Comparison of ENCODE assay signal across 16 mouse cellular contexts in genomic region chr15:36974614-36975255, GRCm38 (mm10). TPM values are rescaled to one million over a fixed set of nuclear protein-coding genes. Genes with fewer than 3 reads are reported as not detected.
A peak's percentile ranks its signal among the peaks of the same experiment; 100 is the strongest.
DNase-seq lines count a peak whose midpoint lies in the region; ATAC-seq and TF ChIP-seq lines count a peak whose summit lies in the region.
"Had no signal": no experiment of that assay in that cellular context is flagged by ENCODE, and none has a peak within 500 bp of the region (broad histone marks: within the 10 kb centered on the region; RNA-seq: fewer than 3 reads in every experiment).

No protein-coding gene starts in this region.

- no peak for DNase-seq in heart, adult 11 months
- no peak for DNase-seq in liver, embryonic 14.5 days (ENCODE audit: low read depth in 3 of 3, low spot score in 3 of 3)
- DNase-seq in frontal cortex, postnatal 36 days (ENCODE audit: low spot score in 2 of 2): no peak
- no peak for DNase-seq in gastrocnemius, postnatal 36 days
- DNase-seq: cerebellum, postnatal 25 days; kidney, postnatal 10 days; left cerebral cortex, postnatal 4 days; lung, postnatal 10 days; right cerebral cortex, adult 18-20 months; thymus, postnatal 4 days had no signal

- ATAC-seq in heart, embryonic 11.5 days (replicated peaks; ENCODE audit: insufficient number of reproducible peaks, low FRiP score, low TSS enrichment): no peak
- no peak for ATAC-seq in megakaryocyte, adult 5-6 weeks (ENCODE audit: poor library complexity, severe bottlenecking)
- ATAC-seq in liver, embryonic 14.5 days (ENCODE audit: insufficient read depth): peak; percentile 39; the same call in 1 of the 2 replicates
- no peak for ATAC-seq in midbrain, embryonic 13.5 days
- ATAC-seq: activated CD4-positive, CD25-positive, alpha-beta regulatory T cell, adult 4 months had no signal

- peak overlapping the region; percentile 51; the same call in 1 of the 2 replicates for H3K27ac ChIP-seq in heart, embryonic 11.5 days (ENCODE audit: low read depth, low read length)
- no peak overlapping the region for H3K27ac ChIP-seq in liver, embryonic 14.5 days
- no peak overlapping the region for H3K27ac ChIP-seq in midbrain, embryonic 13.5 days
- H3K27ac ChIP-seq: embryonic facial prominence, embryonic 13.5 days had no signal

- TF ChIP-seq EP300 in liver, embryonic 14.5 days (IDR thresholded peaks at IDR 0.05; ENCODE audit: low read depth): no peak

- no peaks in the 10 kb centered on the region for H3K27me3 ChIP-seq in heart, embryonic 11.5 days (ENCODE audit: control insufficient read depth, insufficient read depth, low read length)
- peaks cover 2% of the 10 kb centered on the region for H3K27me3 ChIP-seq in megakaryocyte, embryonic 14.5 days (replicated peaks)
- H3K27me3 ChIP-seq in liver, embryonic 14.5 days (ENCODE audit: control insufficient read depth, insufficient read depth, low read length): no peaks in the 10 kb centered on the region
- no peaks in the 10 kb centered on the region for H3K27me3 ChIP-seq in midbrain, embryonic 13.5 days
- H3K27me3 ChIP-seq: embryonic facial prominence, embryonic 13.5 days had no signal

- intact Hi-C loops in gastrocnemius, postnatal 36 days (cut with DNase I): no loop called here

- no peaks in the 10 kb centered on the region for H3K9me3 ChIP-seq in heart, embryonic 11.5 days (replicated peaks; ENCODE audit: control insufficient read depth, low read length)
- H3K9me3 ChIP-seq in megakaryocyte, embryonic 14.5 days: peaks cover 19% of the 10 kb centered on the region
- no peaks in the 10 kb centered on the region for H3K9me3 ChIP-seq in liver, embryonic 14.5 days (ENCODE audit: control insufficient read depth, low read length)
- no peaks in the 10 kb centered on the region for H3K9me3 ChIP-seq in midbrain, embryonic 13.5 days
- H3K9me3 ChIP-seq: embryonic facial prominence, embryonic 13.5 days had no signal

- TF ChIP-seq CTCF in liver, embryonic 14.5 days (IDR thresholded peaks at IDR 0.05; ENCODE audit: low read depth): no peak

- 49% methylated on average over 6 of the region's 6 CpGs for WGBS in heart, embryonic 11.5 days (ENCODE audit: insufficient replicate concordance)
- WGBS in liver, embryonic 14.5 days (ENCODE audit: insufficient replicate concordance): 15% methylated on average over 6 of the region's 6 CpGs
- whole genome bisulfite sequencing in midbrain, embryonic 13.5 days: 70% methylated on average over 6 of the region's 6 CpGs

- no peaks in the 10 kb centered on the region for H3K36me3 ChIP-seq in heart, embryonic 11.5 days (ENCODE audit: control insufficient read depth, insufficient read depth, low read length)
- peaks cover 3% of the 10 kb centered on the region for H3K36me3 ChIP-seq in megakaryocyte, embryonic 14.5 days (replicated peaks; ENCODE audit: low read length)
- no peaks in the 10 kb centered on the region for H3K36me3 ChIP-seq in liver, embryonic 14.5 days (replicated peaks; ENCODE audit: control insufficient read depth, insufficient read depth, low read depth)
- H3K36me3 ChIP-seq in midbrain, embryonic 13.5 days: no peaks in the 10 kb centered on the region
- H3K36me3 ChIP-seq: embryonic facial prominence, embryonic 13.5 days had no signal

- H3K4me2 ChIP-seq in heart, embryonic 11.5 days: no peak overlapping the region
- no peak overlapping the region for H3K4me2 ChIP-seq in liver, embryonic 14.5 days (ENCODE audit: low read depth)
- H3K4me2 ChIP-seq in midbrain, embryonic 13.5 days (replicated peaks): no peak overlapping the region
- H3K4me2 ChIP-seq: embryonic facial prominence, embryonic 13.5 days had no signal

- no peak overlapping the region for H3K4me3 ChIP-seq in heart, embryonic 11.5 days (ENCODE audit: low read depth, low read length)
- H3K4me3 ChIP-seq in megakaryocyte, embryonic 14.5 days (replicated peaks): peak overlapping the region; percentile 72
- H3K4me3 ChIP-seq in liver, embryonic 14.5 days (ENCODE audit: insufficient read depth in 1 of 2, low read depth in 2 of 2, low read length in 2 of 2): no peak overlapping the region
- no peak overlapping the region for H3K4me3 ChIP-seq in midbrain, embryonic 13.5 days (replicated peaks)
- H3K4me3 ChIP-seq: embryonic facial prominence, embryonic 13.5 days had no signal

- no peak overlapping the region for H3K9ac ChIP-seq in heart, embryonic 11.5 days (ENCODE audit: low read depth, low read length)
- H3K9ac ChIP-seq in liver, embryonic 14.5 days (replicated peaks): no peak overlapping the region
- no peak overlapping the region for H3K9ac ChIP-seq in midbrain, embryonic 13.5 days (replicated peaks)
- H3K9ac ChIP-seq: embryonic facial prominence, embryonic 13.5 days had no signal

- H3K4me1 ChIP-seq in heart, embryonic 11.5 days (ENCODE audit: control insufficient read depth, insufficient read depth, low read length): peaks cover 22% of the 10 kb centered on the region
- peaks cover 62% of the 10 kb centered on the region for H3K4me1 ChIP-seq in megakaryocyte, embryonic 14.5 days
- peaks cover 5 to 19% of the 10 kb centered on the region in 2 experiments for H3K4me1 ChIP-seq in liver, embryonic 14.5 days (replicated peaks; ENCODE audit: control insufficient read depth in 2 of 2, insufficient read depth in 2 of 2, low read length in 1 of 2)
- H3K4me1 ChIP-seq in midbrain, embryonic 13.5 days (replicated peaks): peaks cover 24% of the 10 kb centered on the region

RNA-seq across cellular contexts. Expression of gene Zfp706, which starts 32.8 kb away (rescaled TPM):
- polyA plus RNA-seq in heart, embryonic 11.5 days (2014; fragmentation: Nextera tagmentation; extraction: Ambion mirVana): 421 and 423 TPM in 2 replicates
- 23.0 and 24.7 TPM in 2 replicates for polyA plus RNA-seq in megakaryocyte, embryonic 14.5 days (2012; ENCODE audit: insufficient read depth, low replicate concordance)
- total RNA-seq in megakaryocyte, adult 5-6 weeks (2015): 291 and 313 TPM in 2 replicates
- total RNA-seq in megakaryocyte, adult 5-6 weeks (2017): 41.3 and 67.5 TPM in 2 replicates
- 9.5 and 22.8 TPM in 2 replicates for polyA plus RNA-seq in liver, embryonic 14.5 days (2012; rRNA removed)
- 146 and 152 TPM in 2 replicates for polyA plus RNA-seq in liver, embryonic 14.5 days (2014; fragmentation: Nextera tagmentation; extraction: Ambion mirVana)
- 100 to 1,000 TPM; 100 to 105 TPM for total RNA-seq in gastrocnemius, postnatal 36 days (2021)
- polyA plus RNA-seq in midbrain, embryonic 13.5 days (2015; fragmentation: Nextera tagmentation; extraction: Ambion mirVana): 437 and 479 TPM in 2 replicates
